Mouse (Mus musculus): Measurements from ENCODE around the gene Vwa8.

- TF ChIP-seq CTCF (IDR thresholded peaks at IDR 0.05; ENCODE audit: low read depth) (no peak), EP300 (IDR thresholded peaks at IDR 0.05; ENCODE audit: low read depth) (no peak)
Observed at GRCm38 (mm10) chr14:79049544-79049943, 200.7 kb downstream of the Vwa8 start.
